Mouse (Mus musculus) right cerebral cortex, adult 2 months (tissue): ENCODE measurements around the gene Upk3bl.
A peak's percentile ranks its signal among the peaks of the same experiment; 100 is the strongest.
"Not testable (repeated sequence)": the region's sequence is repeated elsewhere in the genome, so short reads cannot be mapped to it uniquely, and the experiment has no call there.

ENCODE experiments used
- DNase-seq, 2 experiments: peaks; one replicate each; pipeline ENCODE4 v3.0.0; 2021 to 2022; ENCODE audit warnings: low spot score in 2 of 2

Upk3bl gene

GRCm38 (mm10) chr5:136084891-136085651 is 30.8 kb downstream of the Upk3bl start:
- no peak for DNase-seq

GRCm38 (mm10) chr5:136086290-136086689 is 32.0 kb downstream of the Upk3bl start:
- no peak for DNase-seq

- no peak for DNase-seq
These were observed 34.7 kb downstream of the Upk3bl start for GRCm38 (mm10) chr5:136088821-136089575.

- DNase-seq = no peak
These were observed 37.6 kb downstream of the Upk3bl start for GRCm38 (mm10) chr5:136091927-136092326.

GRCm38 (mm10) chr5:136094249-136095010 is 40.1 kb downstream of the Upk3bl start:
- DNase-seq = peak; percentile 36 to 46

- DNase-seq = no peak
These were observed 40.8 kb downstream of the Upk3bl start for GRCm38 (mm10) chr5:136095089-136095488.

- no peak for DNase-seq
These were observed 44.2 kb downstream of the Upk3bl start for GRCm38 (mm10) chr5:136098536-136098935.

- peak; percentile 70 to 80 for DNase-seq
These were observed 48.0 kb downstream of the Upk3bl start for GRCm38 (mm10) chr5:136102099-136102820.

- DNase-seq = no peak
These were observed 50.2 kb downstream of the Upk3bl start for GRCm38 (mm10) chr5:136104511-136104910.

- DNase-seq = no peak
These were observed 54.2 kb downstream of the Upk3bl start for GRCm38 (mm10) chr5:136108486-136108885.

GRCm38 (mm10) chr5:136109042-136109441 is 54.8 kb downstream of the Upk3bl start:
- no peak for DNase-seq

GRCm38 (mm10) chr5:136113546-136113945 is 59.3 kb downstream of the Upk3bl start:
- not testable (repeated sequence) for DNase-seq
